Mouse (Mus musculus): ENCODE results near the gene Hist1h2bf.
"Not testable (repeated sequence)": the region's sequence is repeated elsewhere in the genome, so short reads cannot be mapped to it uniquely, and the experiment has no call there.

Gene Hist1h2bf

GRCm38 (mm10) chr13:23543965-23544786, 29.8 kb downstream of the Hist1h2bf start, which contains the start of gene Hist1h3f:
Gene Hist1h3f (plus strand): TSS chr13:23544052.
- DNase-seq (ENCODE audit: low spot score): peak; percentile 92

- peak; percentile 95 for DNase-seq (ENCODE audit: low spot score)
These were observed 30.9 kb downstream of the Hist1h2bf start, which contains the start of gene Hist1h2bh for GRCm38 (mm10) chr13:23542999-23543607. Gene Hist1h2bh (minus strand): TSS chr13:23543392.

GRCm38 (mm10) chr13:23542225-23542980, 31.6 kb downstream of the Hist1h2bf start:
- DNase-seq (ENCODE audit: low spot score): not testable (repeated sequence)

GRCm38 (mm10) chr13:23541497-23541896, 32.5 kb downstream of the Hist1h2bf start:
- DNase-seq (ENCODE audit: low spot score): no peak

- DNase-seq (ENCODE audit: low spot score): not testable (repeated sequence)
These were observed 34.2 kb downstream of the Hist1h2bf start for GRCm38 (mm10) chr13:23539821-23540220.

- no peak for DNase-seq (ENCODE audit: low spot score)
These were observed 35.7 kb downstream of the Hist1h2bf start for GRCm38 (mm10) chr13:23538249-23538648.

GRCm38 (mm10) chr13:23537006-23537710, 36.8 kb downstream of the Hist1h2bf start:
- no peak for DNase-seq (ENCODE audit: low spot score)

- DNase-seq (ENCODE audit: low spot score): no peak
These were observed 37.7 kb downstream of the Hist1h2bf start for GRCm38 (mm10) chr13:23536076-23536822.

GRCm38 (mm10) chr13:23535137-23536075, 38.6 kb downstream of the Hist1h2bf start, which contains the start of gene Hist1h3g:
Gene Hist1h3g (plus strand): TSS chr13:23535422.
- DNase-seq (ENCODE audit: low spot score): peak; percentile 99

- DNase-seq (ENCODE audit: low spot score): peak; percentile 72
These were observed 39.4 kb downstream of the Hist1h2bf start for GRCm38 (mm10) chr13:23534368-23535131.

- DNase-seq (ENCODE audit: low spot score): peak; percentile 96
These were observed 40.2 kb downstream of the Hist1h2bf start, which contains the start of gene Hist1h2af for GRCm38 (mm10) chr13:23533560-23534367. Gene Hist1h2af (plus strand): TSS chr13:23533906.

GRCm38 (mm10) chr13:23532262-23533075, 41.5 kb downstream of the Hist1h2bf start:
- peak; percentile 59 for DNase-seq (ENCODE audit: low spot score)

GRCm38 (mm10) chr13:23530901-23531875, 42.8 kb downstream of the Hist1h2bf start, which contains the start of gene Hist1h4h:
Gene Hist1h4h (plus strand): TSS chr13:23531050.
- peak; percentile 98 for DNase-seq (ENCODE audit: low spot score)

GRCm38 (mm10) chr13:23530181-23530900, 43.7 kb downstream of the Hist1h2bf start:
- peak; percentile 50 for DNase-seq (ENCODE audit: low spot score)
